Mouse (Mus musculus) intestine, embryonic 16.5 days (tissue): ENCODE data around the gene Lin28b. TPM values are rescaled to one million over a fixed set of nuclear protein-coding genes. Genes with fewer than 3 reads are reported as not detected.
"Not testable (repeated sequence)": the region's sequence is repeated elsewhere in the genome, so short reads cannot be mapped to it uniquely, and the experiment has no call there.

ENCODE experiments used
- ATAC-seq: fragments of 200-750 bp; cut with Nextera tagmentation; 2 replicates; pipeline ENCODE4 v1.8.0; 2017; ENCODE audit warnings: moderate TSS enrichment, moderate library complexity
- H3K27ac ChIP-seq: fragments of 300-500 bp; sonication (generic); 2 replicates; pipeline ENCODE4 v1.5.1; 2014; ENCODE audit warnings: mild to moderate bottlenecking, low read length
- H3K27me3 ChIP-seq: fragments of 300-500 bp; sonication (generic); replicated peaks from 2 replicates; pipeline ENCODE4 v1.6.1; 2014; ENCODE audit warnings: low read length, control low read depth, mixed read lengths; ENCODE audit not compliant: control insufficient read depth, insufficient read depth
- H3K36me3 ChIP-seq: fragments of 300-500 bp; sonication (generic); 2 replicates; pipeline ENCODE4 v1.6.1; 2014; ENCODE audit warnings: low read length, control low read depth; ENCODE audit not compliant: control insufficient read depth, insufficient read depth
- H3K4me1 ChIP-seq: fragments of 300-500 bp; sonication (generic); 2 replicates; pipeline ENCODE4 v1.6.1; 2014; ENCODE audit warnings: low read length, control low read depth, mixed read lengths; ENCODE audit not compliant: control insufficient read depth, insufficient read depth
- H3K4me2 ChIP-seq: fragments of 300-500 bp; sonication (generic); 2 replicates; pipeline ENCODE4 v1.6.1; 2014; ENCODE audit warnings: low read depth, low read length, control low read depth
- H3K4me3 ChIP-seq: fragments of 300-500 bp; sonication (generic); 2 replicates; pipeline ENCODE4 v1.5.1; 2014; ENCODE audit warnings: mild to moderate bottlenecking, low read length
- H3K9ac ChIP-seq: fragments of 300-500 bp; sonication (generic); 2 replicates; pipeline ENCODE4 v1.6.1; 2014; ENCODE audit warnings: low read depth, low read length
- H3K9me3 ChIP-seq: fragments of 300-500 bp; sonication (generic); 2 replicates; pipeline ENCODE4 v1.6.1; 2016; ENCODE audit warnings: low read length, control low read depth; ENCODE audit not compliant: control insufficient read depth
- WGBS: fragments of 180-500 bp; shearing (Covaris S2); extraction: QIAGEN DNeasy Blood & Tissue Kit; methylation state at CpG from one replicate; pipeline ENCODE4 v1.1.7; 2014; 5-methylcytosine and 5-hydroxymethylcytosine counted together
- polyA plus RNA-seq: library from polyadenylated mRNA; unstranded; fragments of >200 nt; fragmentation: Nextera tagmentation; extraction: Ambion mirVana; gene quantifications from 2 replicates; pipeline ENCODE4 v1.2.1, GENCODE M21; 2015

Lin28b gene
- polyA plus RNA-seq, 1 experiment from 2014 or later: 0.98 TPM

DNA sequence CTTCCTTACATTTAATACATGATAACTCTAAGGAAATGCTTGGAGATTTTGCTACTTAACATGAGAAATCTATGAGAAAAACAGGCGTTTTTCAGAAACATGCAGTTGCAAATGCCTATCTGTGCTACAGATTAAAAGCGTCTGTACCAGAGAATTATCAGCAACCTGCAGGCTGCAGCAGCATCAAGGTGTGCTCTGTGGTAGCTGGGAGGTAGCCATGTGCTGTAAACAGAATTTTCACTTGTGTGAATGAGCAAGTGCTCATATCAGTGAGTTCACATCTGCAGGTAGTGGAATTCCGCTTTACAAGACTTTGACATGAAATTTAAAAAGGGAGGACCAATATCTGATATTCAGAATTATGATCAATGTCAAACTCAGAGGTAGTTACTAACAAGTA is 107.9 kb downstream of the Lin28b start:
- 79% methylated on average over 3 of the region's 3 CpGs for WGBS
- H3K27ac ChIP-seq: no peak overlapping the region
- H3K36me3 ChIP-seq: no peaks in the 10 kb centered on the region
- no peaks in the 10 kb centered on the region for H3K4me1 ChIP-seq
- H3K4me2 ChIP-seq: no peak overlapping the region
- no peak overlapping the region for H3K9ac ChIP-seq
- no peaks in the 10 kb centered on the region for H3K9me3 ChIP-seq
- ATAC-seq: no peak
- H3K4me3 ChIP-seq: no peak overlapping the region
- H3K27me3 ChIP-seq: no peaks in the 10 kb centered on the region

DNA sequence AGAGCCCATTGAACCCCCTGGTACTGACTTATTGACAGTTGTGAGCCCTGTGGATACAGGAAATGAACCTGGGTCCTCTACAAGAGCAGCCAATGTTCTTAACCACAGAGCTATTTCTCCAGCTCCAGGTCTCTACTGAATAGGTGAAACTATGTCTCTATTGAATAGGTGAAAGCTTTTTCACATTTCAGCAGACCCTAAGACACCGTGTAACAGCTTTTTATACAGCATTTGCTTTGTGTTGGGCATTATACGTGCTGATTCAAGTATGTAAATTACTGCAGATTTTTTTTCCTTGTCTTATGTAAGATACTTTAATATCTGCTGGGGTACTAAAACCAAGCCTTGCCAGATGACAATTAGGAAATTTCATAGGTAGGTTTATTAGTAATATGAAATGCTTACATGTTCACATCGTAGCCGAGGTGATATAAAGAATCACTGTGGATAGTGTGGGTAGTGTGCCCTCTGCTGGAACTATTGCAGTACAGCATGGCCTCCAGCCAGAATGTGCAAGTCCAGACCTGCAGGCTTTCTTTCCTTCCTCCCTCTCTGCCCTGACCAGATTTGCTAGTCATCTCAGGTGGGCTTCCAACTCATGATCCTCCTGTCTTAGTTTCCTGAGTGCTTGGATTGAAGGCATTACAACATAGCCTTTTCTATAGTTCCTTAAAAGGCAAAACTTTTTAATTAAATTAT is 113.1 kb downstream of the Lin28b start:
- peak; percentile 50; the same call in 1 of the 2 replicates for ATAC-seq
- Histone ChIP-seq H3K4me2 (no peak overlapping the region), H3K27me3 (no peaks in the 10 kb centered on the region), H3K4me3 (no peak overlapping the region), H3K27ac (no peak overlapping the region), H3K36me3 (no peaks in the 10 kb centered on the region), H3K9ac (no peak overlapping the region), H3K9me3 (no peaks in the 10 kb centered on the region), H3K4me1 (no peaks in the 10 kb centered on the region)
- WGBS: 47% methylated on average over 4 of the region's 4 CpGs

DNA sequence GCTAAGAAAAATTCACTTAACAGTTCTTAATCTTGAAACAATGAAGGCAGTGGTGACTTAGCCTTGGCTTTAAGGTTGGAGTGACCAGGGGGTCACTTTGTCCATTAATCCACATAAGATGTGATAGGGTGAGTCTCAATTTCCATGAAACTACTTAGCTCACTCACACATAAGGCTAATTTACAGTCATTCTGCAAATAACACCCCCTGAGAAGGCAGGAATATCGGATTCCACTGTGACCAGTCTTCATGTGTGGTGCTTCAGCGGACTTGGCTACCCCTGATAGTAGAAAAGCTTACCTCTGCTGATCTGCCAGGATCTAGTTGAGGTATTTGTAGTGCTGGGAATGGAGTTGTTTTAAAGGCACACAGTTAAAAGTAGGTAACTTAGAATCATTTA is 115.7 kb downstream of the Lin28b start:
- no peak for ATAC-seq
- Histone ChIP-seq H3K9me3 (no peaks in the 10 kb centered on the region), H3K27me3 (no peaks in the 10 kb centered on the region), H3K36me3 (no peaks in the 10 kb centered on the region), H3K27ac (no peak overlapping the region), H3K4me2 (no peak overlapping the region), H3K9ac (no peak overlapping the region), H3K4me3 (no peak overlapping the region), H3K4me1 (no peaks in the 10 kb centered on the region)
- WGBS: 86% methylated on average over 2 of the region's 2 CpGs

DNA sequence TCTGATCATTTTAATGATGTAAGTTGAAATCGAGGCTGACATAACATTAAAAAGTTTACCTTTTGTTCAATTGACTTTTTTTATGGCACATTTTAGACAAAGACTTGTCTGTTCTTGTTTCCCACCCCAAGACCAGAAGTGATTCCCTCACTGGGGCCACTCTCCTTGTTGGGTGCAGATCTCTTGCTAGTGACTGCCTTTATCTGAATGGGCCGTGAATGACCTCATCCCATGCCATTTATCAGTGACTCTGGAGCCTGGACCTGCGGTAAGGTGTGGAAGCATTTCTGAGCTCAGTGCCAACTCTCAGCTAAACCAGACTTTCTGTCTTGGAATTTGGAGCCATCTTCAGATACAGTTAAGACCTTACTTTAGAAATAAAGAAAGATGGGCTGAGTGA is 116.6 kb downstream of the Lin28b start:
- H3K4me1 ChIP-seq: no peaks in the 10 kb centered on the region
- H3K4me3 ChIP-seq: no peak overlapping the region
- no peak overlapping the region for H3K27ac ChIP-seq
- no peak for ATAC-seq
- H3K4me2 ChIP-seq: no peak overlapping the region
- no peaks in the 10 kb centered on the region for H3K27me3 ChIP-seq
- WGBS: 55% methylated on average over 3 of the region's 3 CpGs
- no peaks in the 10 kb centered on the region for H3K36me3 ChIP-seq
- no peaks in the 10 kb centered on the region for H3K9me3 ChIP-seq
- no peak overlapping the region for H3K9ac ChIP-seq

DNA sequence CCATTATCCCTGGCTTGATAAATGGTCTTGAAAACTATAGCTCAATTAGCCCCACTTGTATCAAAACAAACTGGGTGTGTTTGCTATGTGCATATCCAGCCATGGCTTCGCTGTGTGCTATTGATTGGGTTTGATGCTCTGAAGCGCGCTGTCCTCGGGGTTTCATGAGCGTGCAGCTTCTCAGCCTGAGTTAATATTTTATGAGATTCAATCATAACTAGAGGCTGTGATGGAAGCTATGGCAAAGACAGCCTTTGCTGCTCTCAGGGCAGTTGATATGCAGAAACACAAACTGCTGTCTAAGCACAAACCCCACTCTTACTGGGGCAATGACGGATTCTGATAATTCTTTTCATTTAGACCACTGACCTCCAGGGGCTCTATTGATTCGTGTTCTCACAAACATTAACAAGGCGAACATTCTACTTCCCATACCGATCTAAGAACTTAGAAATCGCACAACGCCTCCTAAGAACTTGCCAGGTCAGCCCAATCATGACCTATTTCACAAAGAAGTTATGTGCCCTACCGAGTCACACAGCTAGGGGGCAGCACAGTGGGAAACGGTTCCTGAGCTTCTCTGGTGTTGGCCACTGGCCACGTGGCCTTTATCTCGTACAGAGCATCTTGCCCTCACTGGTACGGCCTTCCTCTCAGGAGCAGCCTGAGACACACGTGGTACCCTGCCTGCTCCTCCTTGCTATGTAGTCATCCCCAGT is 119.0 kb downstream of the Lin28b start:
- WGBS: 84% methylated on average over 17 of the region's 17 CpGs
- no peaks in the 10 kb centered on the region for H3K9me3 ChIP-seq
- H3K36me3 ChIP-seq: no peaks in the 10 kb centered on the region
- H3K27ac ChIP-seq: no peak overlapping the region
- ATAC-seq: no peak
- H3K4me3 ChIP-seq: no peak overlapping the region
- H3K27me3 ChIP-seq: no peaks in the 10 kb centered on the region
- no peaks in the 10 kb centered on the region for H3K4me1 ChIP-seq
- no peak overlapping the region for H3K4me2 ChIP-seq
- no peak overlapping the region for H3K9ac ChIP-seq

DNA sequence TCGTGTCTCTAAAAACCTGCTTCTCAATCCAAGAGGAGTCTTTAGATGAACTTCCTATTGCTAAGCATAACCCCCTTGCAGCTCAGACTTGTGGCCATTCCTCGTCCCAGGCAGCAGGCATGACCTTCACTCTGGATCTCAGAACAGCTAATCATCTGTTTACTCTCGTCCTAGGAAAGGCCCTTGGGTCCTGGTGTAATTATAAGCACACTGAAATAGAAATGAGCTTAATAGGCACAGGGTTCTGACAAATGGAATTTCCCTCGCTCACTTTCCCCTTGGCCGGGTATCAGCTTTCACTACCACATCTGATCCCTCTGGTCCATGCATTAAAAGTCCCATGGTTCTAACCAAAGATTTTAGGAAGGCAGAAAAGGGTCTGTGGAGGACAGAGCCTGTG is 122.8 kb downstream of the Lin28b start:
- WGBS: 38% methylated on average over 5 of the region's 5 CpGs

DNA sequence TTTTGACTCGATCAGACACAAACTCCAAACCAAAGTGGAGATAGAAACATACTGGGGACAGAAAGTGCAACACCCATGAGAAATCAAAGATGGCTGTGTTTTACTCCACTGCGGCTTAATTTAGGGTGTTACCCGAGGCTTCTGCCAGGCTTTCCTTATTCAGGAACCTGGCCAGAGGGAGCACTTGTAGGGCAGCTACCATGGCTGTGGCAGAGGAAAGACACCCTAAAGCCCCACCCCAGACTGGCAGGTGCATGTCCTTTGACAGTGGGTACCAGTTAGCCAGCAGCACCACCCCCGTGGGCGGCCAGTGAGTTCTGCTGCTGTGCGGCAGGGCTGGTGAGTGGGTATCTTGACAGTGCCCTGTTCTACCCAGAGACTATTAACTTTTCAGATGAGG is 130.1 kb downstream of the Lin28b start:
- WGBS: 89% methylated on average over 6 of the region's 6 CpGs
- Histone ChIP-seq H3K4me2 (no peak overlapping the region), H3K27me3 (no peaks in the 10 kb centered on the region), H3K9me3 (no peaks in the 10 kb centered on the region), H3K4me3 (no peak overlapping the region), H3K27ac (no peak overlapping the region), H3K4me1 (no peaks in the 10 kb centered on the region), H3K9ac (no peak overlapping the region), H3K36me3 (no peaks in the 10 kb centered on the region)
- no peak for ATAC-seq

More for the DNA sequence above, 122.8 kb downstream of the Lin28b start:
- no peaks in the 10 kb centered on the region for H3K36me3 ChIP-seq
- no peak overlapping the region for H3K9ac ChIP-seq
- ATAC-seq: no peak
- no peaks in the 10 kb centered on the region for H3K4me1 ChIP-seq
- H3K4me2 ChIP-seq: no peak overlapping the region
- no peaks in the 10 kb centered on the region for H3K27me3 ChIP-seq
- no peak overlapping the region for H3K4me3 ChIP-seq
- H3K9me3 ChIP-seq: no peaks in the 10 kb centered on the region
- no peak overlapping the region for H3K27ac ChIP-seq

DNA sequence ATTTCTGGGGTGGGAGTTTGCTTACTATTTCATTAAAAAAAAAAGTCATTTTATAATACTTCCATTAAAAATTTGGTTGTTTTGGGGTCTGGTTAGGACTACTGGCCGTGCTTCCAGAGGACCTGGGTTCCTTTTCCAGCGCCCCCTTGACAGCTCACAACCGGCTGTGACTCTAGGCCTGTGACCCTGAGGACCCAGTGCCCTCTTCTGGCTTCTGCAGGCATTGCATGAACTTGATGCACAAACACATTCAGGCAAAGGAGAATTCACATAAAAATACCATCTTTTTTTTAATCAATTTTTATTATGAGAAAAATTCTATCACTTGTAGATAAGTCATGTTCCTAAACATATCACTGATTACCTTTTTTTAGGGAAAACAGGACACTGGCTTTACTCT is 138.1 kb downstream of the Lin28b start:
- 89% methylated on average over 3 of the region's 3 CpGs for WGBS
- H3K4me2 ChIP-seq, H3K27me3 ChIP-seq, H3K9ac ChIP-seq, H3K9me3 ChIP-seq, H3K4me3 ChIP-seq, ATAC-seq, H3K36me3 ChIP-seq, H3K27ac ChIP-seq, H3K4me1 ChIP-seq: not testable (repeated sequence)

DNA sequence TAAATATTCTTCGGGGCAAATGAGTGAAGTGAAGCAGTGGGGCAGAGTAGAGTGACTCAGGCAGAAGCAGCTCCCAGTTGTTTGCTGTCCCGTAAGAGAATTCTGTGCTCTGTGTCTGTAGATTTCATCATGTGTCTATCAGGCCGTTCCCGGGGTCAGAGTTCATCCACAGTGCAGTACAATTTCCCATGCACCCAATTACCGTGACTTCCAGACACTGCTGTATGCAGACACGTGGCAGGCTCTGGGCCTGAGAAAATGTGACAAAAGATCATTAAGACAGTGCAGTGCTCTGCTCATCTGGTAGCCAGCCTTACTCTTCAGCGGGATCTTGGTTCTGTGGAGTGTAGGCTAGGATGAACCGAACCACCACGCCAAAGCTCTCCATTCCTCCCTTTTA is 141.0 kb downstream of the Lin28b start:
- no peak overlapping the region for H3K4me3 ChIP-seq
- no peaks in the 10 kb centered on the region for H3K27me3 ChIP-seq
- no peak overlapping the region for H3K4me2 ChIP-seq
- H3K27ac ChIP-seq: no peak overlapping the region
- 78% methylated on average over 9 of the region's 9 CpGs for whole genome bisulfite sequencing
- H3K9ac ChIP-seq: no peak overlapping the region
- no peaks in the 10 kb centered on the region for H3K9me3 ChIP-seq
- peak; percentile 80 for ATAC-seq
- H3K4me1 ChIP-seq: no peaks in the 10 kb centered on the region
- no peaks in the 10 kb centered on the region for H3K36me3 ChIP-seq
